Mouse (Mus musculus): ENCODE measurements at regions not wholly inside any gene's neighbourhood (a gene's known extent, or its start where the extent isn't known, plus 50 kb on each side); places are given as distances from the start of the nearest gene placed in this dataset.

- Histone ChIP-seq H3K4me2 (ENCODE audit: low read depth) (no peak overlapping the region), H3K9ac (ENCODE audit: low read length) (no peak overlapping the region), H3K9me3 (ENCODE audit: control insufficient read depth, low read length) (no peaks in the 10 kb centered on the region), H3K36me3 (ENCODE audit: control insufficient read depth, insufficient read depth, low read length) (no peaks in the 10 kb centered on the region), H3K4me3 (ENCODE audit: low read depth, low read length) (no peak overlapping the region), H3K27me3 (ENCODE audit: control insufficient read depth, insufficient read depth, low read length) (no peaks in the 10 kb centered on the region), H3K27ac (ENCODE audit: low read depth, low read length) (no peak overlapping the region), H3K4me1 (ENCODE audit: control insufficient read depth, insufficient read depth, low read length) (no peaks in the 10 kb centered on the region)
- WGBS = 57% methylated on average over 3 of the region's 3 CpGs
- DNase-seq (ENCODE audit: low spot score) (peak; percentile 70), ATAC-seq (ENCODE audit: insufficient read depth, low FRiP score, low TSS enrichment) (peak; percentile 63; the same call in 1 of the 2 replicates)
These were observed 191.9 kb upstream of the C9orf72 start for GRCm38 (mm10) chr4:35417866-35418265.

GRCm38 (mm10) chr4:35413488-35413887, 187.5 kb upstream of the C9orf72 start:
- H3K4me1 ChIP-seq (ENCODE audit: control insufficient read depth, insufficient read depth, low read length) = no peaks in the 10 kb centered on the region
- H3K27ac ChIP-seq (ENCODE audit: low read depth, low read length) = no peak overlapping the region
- no peak overlapping the region for H3K9ac ChIP-seq (ENCODE audit: low read length)
- DNase-seq (ENCODE audit: low spot score) = no peak
- H3K36me3 ChIP-seq (ENCODE audit: control insufficient read depth, insufficient read depth, low read length) = no peaks in the 10 kb centered on the region
- no peaks in the 10 kb centered on the region for H3K9me3 ChIP-seq (ENCODE audit: control insufficient read depth, low read length)
- H3K4me2 ChIP-seq (ENCODE audit: low read depth) = no peak overlapping the region
- 14% methylated on average over 3 of the region's 3 CpGs for WGBS
- no peak for ATAC-seq (ENCODE audit: insufficient read depth, low FRiP score, low TSS enrichment)
- H3K4me3 ChIP-seq (ENCODE audit: low read depth, low read length) = no peak overlapping the region
- H3K27me3 ChIP-seq (ENCODE audit: control insufficient read depth, insufficient read depth, low read length) = no peaks in the 10 kb centered on the region

- no peak for DNase-seq (ENCODE audit: low spot score)
- Histone ChIP-seq H3K9ac (ENCODE audit: low read length) (no peak overlapping the region), H3K9me3 (ENCODE audit: control insufficient read depth, low read length) (no peaks in the 10 kb centered on the region), H3K4me1 (ENCODE audit: control insufficient read depth, insufficient read depth, low read length) (0 out of 2 replicates have a peak, but pooled peaks cover 2% of the 10 kb centered on the region), H3K27ac (ENCODE audit: low read depth, low read length) (no peak overlapping the region), H3K27me3 (ENCODE audit: control insufficient read depth, insufficient read depth, low read length) (no peaks in the 10 kb centered on the region), H3K36me3 (ENCODE audit: control insufficient read depth, insufficient read depth, low read length) (no peaks in the 10 kb centered on the region), H3K4me3 (ENCODE audit: low read depth, low read length) (no peak overlapping the region), H3K4me2 (ENCODE audit: low read depth) (no peak overlapping the region)
- 46% methylated on average over 7 of the region's 7 CpGs for WGBS
- peak; percentile 53; the same call in 1 of the 2 replicates for ATAC-seq (ENCODE audit: insufficient read depth, low FRiP score, low TSS enrichment)
These were observed 179.5 kb upstream of the C9orf72 start for GRCm38 (mm10) chr4:35405301-35406006.

GRCm38 (mm10) chr4:35404068-35404467, 178.1 kb upstream of the C9orf72 start:
- ATAC-seq (ENCODE audit: insufficient read depth, low FRiP score, low TSS enrichment) = no peak
- H3K27me3 ChIP-seq (ENCODE audit: control insufficient read depth, insufficient read depth, low read length) = no peaks in the 10 kb centered on the region
- no peaks in the 10 kb centered on the region for H3K9me3 ChIP-seq (ENCODE audit: control insufficient read depth, low read length)
- 0 out of 2 replicates have a peak, but pooled peaks cover 2% of the 10 kb centered on the region for H3K4me1 ChIP-seq (ENCODE audit: control insufficient read depth, insufficient read depth, low read length)
- H3K27ac ChIP-seq (ENCODE audit: low read depth, low read length) = no peak overlapping the region
- DNase-seq (ENCODE audit: low spot score) = no peak
- H3K4me2 ChIP-seq (ENCODE audit: low read depth) = no peak overlapping the region
- H3K4me3 ChIP-seq (ENCODE audit: low read depth, low read length) = no peak overlapping the region
- no peaks in the 10 kb centered on the region for H3K36me3 ChIP-seq (ENCODE audit: control insufficient read depth, insufficient read depth, low read length)
- WGBS = 95% methylated on average over 2 of the region's 2 CpGs
- no peak overlapping the region for H3K9ac ChIP-seq (ENCODE audit: low read length)

- no peak overlapping the region for H3K4me3 ChIP-seq (ENCODE audit: low read depth, low read length)
- no peaks in the 10 kb centered on the region for H3K9me3 ChIP-seq (ENCODE audit: control insufficient read depth, low read length)
- 72% methylated on average over 6 of the region's 6 CpGs for WGBS
- DNase-seq (ENCODE audit: low spot score) (no peak), ATAC-seq (ENCODE audit: insufficient read depth, low FRiP score, low TSS enrichment) (no peak)
- 0 out of 2 replicates have a peak, but pooled peaks cover 2% of the 10 kb centered on the region for H3K4me1 ChIP-seq (ENCODE audit: control insufficient read depth, insufficient read depth, low read length)
- no peaks in the 10 kb centered on the region for H3K36me3 ChIP-seq (ENCODE audit: control insufficient read depth, insufficient read depth, low read length)
- H3K9ac ChIP-seq (ENCODE audit: low read length) = no peak overlapping the region
- H3K27me3 ChIP-seq (ENCODE audit: control insufficient read depth, insufficient read depth, low read length) = no peaks in the 10 kb centered on the region
- no peak overlapping the region for H3K27ac ChIP-seq (ENCODE audit: low read depth, low read length)
- H3K4me2 ChIP-seq (ENCODE audit: low read depth) = no peak overlapping the region
These were observed 177.6 kb upstream of the C9orf72 start for GRCm38 (mm10) chr4:35403594-35403993.

GRCm38 (mm10) chr4:35402376-35403133, 176.6 kb upstream of the C9orf72 start:
- H3K9me3 ChIP-seq (ENCODE audit: control insufficient read depth, low read length) = no peaks in the 10 kb centered on the region
- no peaks in the 10 kb centered on the region for H3K36me3 ChIP-seq (ENCODE audit: control insufficient read depth, insufficient read depth, low read length)
- ATAC-seq (ENCODE audit: insufficient read depth, low FRiP score, low TSS enrichment) (no peak), DNase-seq (ENCODE audit: low spot score) (no peak)
- no peak overlapping the region for H3K4me2 ChIP-seq (ENCODE audit: low read depth)
- no peaks in the 10 kb centered on the region for H3K27me3 ChIP-seq (ENCODE audit: control insufficient read depth, insufficient read depth, low read length)
- H3K27ac ChIP-seq (ENCODE audit: low read depth, low read length) = no peak overlapping the region
- no peak overlapping the region for H3K4me3 ChIP-seq (ENCODE audit: low read depth, low read length)
- no peak overlapping the region for H3K9ac ChIP-seq (ENCODE audit: low read length)
- H3K4me1 ChIP-seq (ENCODE audit: control insufficient read depth, insufficient read depth, low read length) = 0 out of 2 replicates have a peak, but pooled peaks cover 2% of the 10 kb centered on the region
- WGBS = 66% methylated on average over 9 of the region's 9 CpGs

GRCm38 (mm10) chr4:35401783-35402182, 175.8 kb upstream of the C9orf72 start:
- H3K9me3 ChIP-seq (ENCODE audit: control insufficient read depth, low read length) = no peaks in the 10 kb centered on the region
- 66% methylated on average over 4 of the region's 4 CpGs for WGBS
- ATAC-seq (ENCODE audit: insufficient read depth, low FRiP score, low TSS enrichment) (no peak), DNase-seq (ENCODE audit: low spot score) (no peak)
- no peak overlapping the region for H3K27ac ChIP-seq (ENCODE audit: low read depth, low read length)
- H3K27me3 ChIP-seq (ENCODE audit: control insufficient read depth, insufficient read depth, low read length) = no peaks in the 10 kb centered on the region
- no peak overlapping the region for H3K9ac ChIP-seq (ENCODE audit: low read length)
- 0 out of 2 replicates have a peak, but pooled peaks cover 2% of the 10 kb centered on the region for H3K4me1 ChIP-seq (ENCODE audit: control insufficient read depth, insufficient read depth, low read length)
- no peak overlapping the region for H3K4me2 ChIP-seq (ENCODE audit: low read depth)
- H3K4me3 ChIP-seq (ENCODE audit: low read depth, low read length) = no peak overlapping the region
- no peaks in the 10 kb centered on the region for H3K36me3 ChIP-seq (ENCODE audit: control insufficient read depth, insufficient read depth, low read length)

- H3K4me1 ChIP-seq (ENCODE audit: control insufficient read depth, insufficient read depth, low read length) = 0 out of 2 replicates have a peak, but pooled peaks cover 2% of the 10 kb centered on the region
- no peak overlapping the region for H3K4me3 ChIP-seq (ENCODE audit: low read depth, low read length)
- no peaks in the 10 kb centered on the region for H3K9me3 ChIP-seq (ENCODE audit: control insufficient read depth, low read length)
- 87% methylated on average over 6 of the region's 6 CpGs for WGBS
- H3K4me2 ChIP-seq (ENCODE audit: low read depth) = no peak overlapping the region
- H3K36me3 ChIP-seq (ENCODE audit: control insufficient read depth, insufficient read depth, low read length) = no peaks in the 10 kb centered on the region
- DNase-seq (ENCODE audit: low spot score) (no peak), ATAC-seq (ENCODE audit: insufficient read depth, low FRiP score, low TSS enrichment) (no peak)
- no peak overlapping the region for H3K27ac ChIP-seq (ENCODE audit: low read depth, low read length)
- H3K9ac ChIP-seq (ENCODE audit: low read length) = no peak overlapping the region
- H3K27me3 ChIP-seq (ENCODE audit: control insufficient read depth, insufficient read depth, low read length) = no peaks in the 10 kb centered on the region
These were observed 174.5 kb upstream of the C9orf72 start for GRCm38 (mm10) chr4:35400511-35400910.

- Histone ChIP-seq H3K9me3 (ENCODE audit: control insufficient read depth, low read length) (no peaks in the 10 kb centered on the region), H3K27me3 (ENCODE audit: control insufficient read depth, insufficient read depth, low read length) (no peaks in the 10 kb centered on the region), H3K9ac (ENCODE audit: low read length) (no peak overlapping the region), H3K4me1 (ENCODE audit: control insufficient read depth, insufficient read depth, low read length) (no peaks in the 10 kb centered on the region), H3K4me3 (ENCODE audit: low read depth, low read length) (no peak overlapping the region), H3K27ac (ENCODE audit: low read depth, low read length) (no peak overlapping the region), H3K4me2 (ENCODE audit: low read depth) (no peak overlapping the region), H3K36me3 (ENCODE audit: control insufficient read depth, insufficient read depth, low read length) (no peaks in the 10 kb centered on the region)
- DNase-seq (ENCODE audit: low spot score) (no peak), ATAC-seq (ENCODE audit: insufficient read depth, low FRiP score, low TSS enrichment) (peak; percentile 23; the same call in 1 of the 2 replicates)
- WGBS = 85% methylated on average over 5 of the region's 5 CpGs
These were observed 169.6 kb upstream of the C9orf72 start for GRCm38 (mm10) chr4:35395583-35395877.

All from neural tube, embryonic 11.5 days (tissue).